Mouse (Mus musculus): Measurements from ENCODE around the gene Gm28539. TPM values are rescaled to one million over a fixed set of nuclear protein-coding genes. Genes with fewer than 3 reads are reported as not detected.
"Not testable (repeated sequence)": the region's sequence is repeated elsewhere in the genome, so short reads cannot be mapped to it uniquely, and the experiment has no call there.

Gene Gm28539
- polyA plus RNA-seq, 1 experiment from 2014 or later = not detected

DNA sequence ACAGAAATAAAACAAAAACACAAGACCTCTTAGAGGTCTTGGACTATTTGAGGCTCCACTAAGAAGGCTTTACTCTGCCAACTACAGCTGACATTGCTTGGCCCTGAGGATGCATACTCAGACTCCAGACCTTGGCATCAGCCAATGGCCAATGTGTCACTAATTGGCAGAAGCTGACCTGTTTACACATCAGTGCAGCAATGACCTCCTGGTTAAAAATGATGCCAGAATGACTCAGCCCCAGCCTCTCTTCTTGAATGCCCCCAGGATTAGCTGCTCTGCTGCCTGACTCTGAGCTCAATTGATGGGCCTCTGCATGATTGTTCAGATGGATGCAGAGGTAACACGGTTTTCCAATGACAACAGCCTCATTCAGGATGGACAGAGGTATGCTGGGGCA is 23.8 kb downstream of the Gm28539 start:
- no peak overlapping the region for H3K9ac ChIP-seq (ENCODE audit: low read length)
- H3K27ac ChIP-seq (replicated peaks in 1 of 2; ENCODE audit: control insufficient read depth in 1 of 2, insufficient read depth in 1 of 2, low read depth in 2 of 2, low read length in 2 of 2) = no peak overlapping the region
- no peaks in the 10 kb centered on the region for H3K4me1 ChIP-seq (ENCODE audit: control insufficient read depth in 2 of 2, insufficient read depth in 2 of 2, low read length in 2 of 2)
- WGBS = 57% methylated on average over 1 of the region's 1 CpGs
- ATAC-seq (ENCODE audit: insufficient number of reproducible peaks, insufficient read depth, low FRiP score, low read depth) = no peak
- H3K9me3 ChIP-seq (ENCODE audit: control insufficient read depth, low read length) = no peaks in the 10 kb centered on the region
- no peaks in the 10 kb centered on the region for H3K36me3 ChIP-seq (ENCODE audit: control insufficient read depth, insufficient read depth, low read length)
- H3K4me2 ChIP-seq (ENCODE audit: low read length) = no peak overlapping the region
- H3K4me3 ChIP-seq (ENCODE audit: control insufficient read depth in 1 of 2, insufficient read depth in 1 of 2, low read depth in 1 of 2, low read length in 2 of 2) = no peak overlapping the region
- no peaks in the 10 kb centered on the region for H3K27me3 ChIP-seq (ENCODE audit: control insufficient read depth, insufficient read depth, low read length)

DNA sequence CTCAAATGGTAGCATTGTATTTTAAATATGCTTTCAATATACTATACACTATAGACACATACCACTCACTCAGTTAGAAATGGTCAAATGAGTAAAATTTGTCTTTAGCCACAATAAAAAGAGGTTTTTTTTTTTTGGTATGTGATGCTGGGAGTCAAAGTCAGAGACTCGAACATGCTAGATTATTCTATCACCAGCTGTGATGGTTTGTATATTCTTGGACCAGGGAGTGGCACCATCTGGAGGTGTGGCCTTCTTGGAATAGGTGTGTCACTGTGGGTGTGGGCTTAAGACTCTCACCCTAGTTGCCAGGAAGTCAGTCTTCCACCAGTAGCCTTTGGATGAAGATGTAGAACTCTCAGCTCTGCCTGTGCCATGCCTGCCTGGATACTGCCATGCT is 34.1 kb downstream of the Gm28539 start:
- not testable (repeated sequence) for H3K4me1 ChIP-seq (ENCODE audit: control insufficient read depth in 2 of 2, insufficient read depth in 2 of 2, low read length in 2 of 2); H3K4me2 ChIP-seq (ENCODE audit: low read length); H3K9me3 ChIP-seq (ENCODE audit: control insufficient read depth, low read length); H3K4me3 ChIP-seq (ENCODE audit: control insufficient read depth in 1 of 2, insufficient read depth in 1 of 2, low read depth in 1 of 2, low read length in 2 of 2); ATAC-seq (ENCODE audit: insufficient number of reproducible peaks, insufficient read depth, low FRiP score, low read depth); H3K27me3 ChIP-seq (ENCODE audit: control insufficient read depth, insufficient read depth, low read length); H3K9ac ChIP-seq (ENCODE audit: low read length); H3K27ac ChIP-seq (replicated peaks in 1 of 2; ENCODE audit: control insufficient read depth in 1 of 2, insufficient read depth in 1 of 2, low read depth in 2 of 2, low read length in 2 of 2)
- WGBS = 76% methylated on average over 1 of the region's 1 CpGs
- peaks cover 45% of the 10 kb centered on the region for H3K36me3 ChIP-seq (ENCODE audit: control insufficient read depth, insufficient read depth, low read length)

DNA sequence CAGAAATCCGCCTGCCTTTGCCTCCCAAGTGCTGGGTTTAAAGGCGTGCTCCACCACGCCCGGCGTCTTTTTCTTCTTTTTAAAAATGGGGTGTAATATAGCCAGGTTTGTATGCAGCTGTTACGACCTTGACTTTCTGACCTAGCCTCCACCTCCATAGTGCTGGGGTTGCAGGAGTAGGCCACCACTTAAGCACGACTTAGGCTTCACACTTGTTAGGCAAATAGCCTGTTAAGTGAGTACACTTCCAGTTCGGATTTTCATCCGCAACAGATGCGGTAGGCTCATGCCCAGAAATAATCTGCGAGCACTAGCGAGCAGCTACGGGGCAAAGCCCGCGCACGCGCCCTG is 39.7 kb downstream of the Gm28539 start:
- Histone ChIP-seq H3K9ac (ENCODE audit: low read length) (peak overlapping the region; percentile 92), H3K4me2 (ENCODE audit: low read length) (peak overlapping the region; percentile 82), H3K27me3 (ENCODE audit: control insufficient read depth, insufficient read depth, low read length) (no peaks in the 10 kb centered on the region), H3K4me1 (ENCODE audit: control insufficient read depth in 2 of 2, insufficient read depth in 2 of 2, low read length in 2 of 2) (peaks cover 0 to 5% of the 10 kb centered on the region in 2 experiments; a peak in 2 of 4 replicates), H3K27ac (replicated peaks in 1 of 2; ENCODE audit: control insufficient read depth in 1 of 2, insufficient read depth in 1 of 2, low read depth in 2 of 2, low read length in 2 of 2) (peak overlapping the region; percentile 90 to 92), H3K9me3 (ENCODE audit: control insufficient read depth, low read length) (no peaks in the 10 kb centered on the region), H3K4me3 (ENCODE audit: control insufficient read depth in 1 of 2, insufficient read depth in 1 of 2, low read depth in 1 of 2, low read length in 2 of 2) (peak overlapping the region; percentile 88 to 94), H3K36me3 (ENCODE audit: control insufficient read depth, insufficient read depth, low read length) (peaks cover 42% of the 10 kb centered on the region)
- no peak; the same call in 1 of the 2 replicates for ATAC-seq (ENCODE audit: insufficient number of reproducible peaks, insufficient read depth, low FRiP score, low read depth)
- 1% methylated on average over 17 of the region's 17 CpGs for WGBS

DNA sequence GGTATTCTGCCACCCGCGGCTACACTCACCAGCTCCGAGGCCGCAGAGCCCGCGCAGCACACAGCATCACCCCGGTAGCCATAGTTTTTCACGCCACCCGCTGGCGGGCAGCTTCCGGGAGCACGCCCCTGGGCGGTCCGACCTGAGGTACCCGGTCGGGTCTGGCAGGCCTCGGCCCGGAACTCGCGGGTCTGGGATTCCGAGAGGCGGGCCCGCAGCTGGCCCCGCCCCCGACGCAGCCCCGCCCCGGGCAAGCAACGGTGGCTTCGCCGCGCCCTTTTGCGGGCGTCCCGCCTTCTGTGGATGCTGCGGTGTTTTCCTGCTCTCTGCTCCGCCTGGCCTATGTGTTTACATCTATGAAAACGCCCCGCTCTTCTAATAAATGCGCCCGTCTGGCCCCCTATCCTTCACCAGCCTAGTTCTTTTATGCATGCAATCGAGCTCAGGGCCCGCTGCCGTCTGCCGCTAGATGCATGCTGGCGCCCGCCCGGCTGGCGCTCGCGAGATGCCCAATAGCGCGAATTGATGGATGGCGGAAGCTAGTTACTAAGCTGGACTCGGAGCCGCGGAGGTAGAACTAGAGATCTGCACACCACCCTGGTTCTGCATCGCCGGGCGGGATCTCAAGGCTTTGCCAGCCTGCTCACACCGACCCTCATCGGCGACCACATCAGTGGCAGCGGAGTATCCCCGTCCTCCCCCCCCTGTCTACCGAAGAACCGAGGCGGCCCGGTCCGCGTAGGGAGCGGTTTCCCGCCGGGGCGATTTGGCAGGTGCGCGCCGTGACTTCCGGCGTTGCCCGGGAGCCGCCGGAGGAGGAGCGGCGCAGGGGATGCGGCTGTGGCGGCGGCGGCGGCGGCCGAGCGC is 40.3 kb downstream of the Gm28539 start, which contains the start of the genes Mrpl40 and Hira:
TSS of gene Mrpl40 (minus strand) at position 421 of the 867 bp plus-strand sequence.
TSS of gene Hira (plus strand) at position 596 of the 867 bp plus-strand sequence.
- peaks cover 41% of the 10 kb centered on the region for H3K36me3 ChIP-seq (ENCODE audit: control insufficient read depth, insufficient read depth, low read length)
- H3K9me3 ChIP-seq (ENCODE audit: control insufficient read depth, low read length) = no peaks in the 10 kb centered on the region
- no peaks in the 10 kb centered on the region for H3K27me3 ChIP-seq (ENCODE audit: control insufficient read depth, insufficient read depth, low read length)
- peak within 1 kb of the TSS; percentile 92 for H3K9ac ChIP-seq (ENCODE audit: low read length)
- peak; percentile 93 for ATAC-seq (ENCODE audit: insufficient number of reproducible peaks, insufficient read depth, low FRiP score, low read depth)
- peaks cover 0 to 5% of the 10 kb centered on the region in 2 experiments; a peak in 2 of 4 replicates for H3K4me1 ChIP-seq (ENCODE audit: control insufficient read depth in 2 of 2, insufficient read depth in 2 of 2, low read length in 2 of 2)
- under 1% methylated on average over 91 of the region's 93 CpGs for WGBS
- peak within 1 kb of the TSS; percentile 82 for H3K4me2 ChIP-seq (ENCODE audit: low read length)
- peak within 1 kb of the TSS; percentile 90 to 94 for H3K27ac ChIP-seq (replicated peaks in 1 of 2; ENCODE audit: control insufficient read depth in 1 of 2, insufficient read depth in 1 of 2, low read depth in 2 of 2, low read length in 2 of 2)
- peak within 1 kb of the TSS; percentile 88 to 94 for H3K4me3 ChIP-seq (ENCODE audit: control insufficient read depth in 1 of 2, insufficient read depth in 1 of 2, low read depth in 1 of 2, low read length in 2 of 2)

DNA sequence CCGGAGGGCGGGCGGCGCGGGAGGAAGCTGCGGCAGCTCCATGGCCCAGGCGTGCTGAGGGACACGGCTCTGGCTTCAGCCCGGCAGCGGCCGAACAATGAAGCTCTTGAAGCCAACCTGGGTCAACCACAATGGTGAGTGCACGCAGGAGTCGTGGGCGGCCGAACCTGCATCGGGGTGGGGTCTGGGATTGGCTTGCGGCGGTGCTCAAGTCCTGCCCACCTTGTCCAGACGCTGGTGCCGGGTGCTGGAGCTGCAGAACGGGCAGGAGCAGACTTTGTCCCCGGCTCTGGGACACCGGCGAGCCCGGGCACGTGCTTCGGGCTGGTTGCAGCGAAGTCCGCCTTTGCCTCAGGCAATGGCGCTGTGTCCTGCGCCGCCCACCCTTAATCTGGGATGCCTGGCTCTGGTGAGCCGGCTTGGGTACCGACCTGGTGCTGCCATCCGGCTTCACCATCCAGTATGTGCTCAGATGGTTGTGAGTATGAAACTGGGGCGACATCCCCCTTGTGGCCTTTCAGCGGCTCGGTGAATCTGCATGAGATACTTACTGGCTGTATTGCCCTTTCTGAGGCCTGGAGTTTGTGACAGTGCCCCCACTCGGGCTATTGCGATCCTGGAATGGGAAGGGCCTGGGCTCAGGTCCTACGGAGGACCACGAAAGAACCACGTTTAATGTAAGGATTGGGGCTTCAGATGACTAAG is 41.2 kb downstream of the Gm28539 start:
- H3K9ac ChIP-seq (ENCODE audit: low read length) = peak overlapping the region; percentile 92
- H3K4me3 ChIP-seq (ENCODE audit: control insufficient read depth in 1 of 2, insufficient read depth in 1 of 2, low read depth in 1 of 2, low read length in 2 of 2) = peak overlapping the region; percentile 88 to 94
- peaks cover 32% of the 10 kb centered on the region for H3K36me3 ChIP-seq (ENCODE audit: control insufficient read depth, insufficient read depth, low read length)
- H3K9me3 ChIP-seq (ENCODE audit: control insufficient read depth, low read length) = no peaks in the 10 kb centered on the region
- peak; percentile 11 for ATAC-seq (ENCODE audit: insufficient number of reproducible peaks, insufficient read depth, low FRiP score, low read depth)
- H3K4me2 ChIP-seq (ENCODE audit: low read length) = peak overlapping the region; percentile 82
- H3K4me1 ChIP-seq (ENCODE audit: control insufficient read depth in 2 of 2, insufficient read depth in 2 of 2, low read length in 2 of 2) = peaks cover 0 to 5% of the 10 kb centered on the region in 2 experiments; a peak in 2 of 4 replicates
- under 1% methylated on average over 43 of the region's 43 CpGs for WGBS
- H3K27me3 ChIP-seq (ENCODE audit: control insufficient read depth, insufficient read depth, low read length) = no peaks in the 10 kb centered on the region
- peak overlapping the region; percentile 90 to 94 for H3K27ac ChIP-seq (replicated peaks in 1 of 2; ENCODE audit: control insufficient read depth in 1 of 2, insufficient read depth in 1 of 2, low read depth in 2 of 2, low read length in 2 of 2)

DNA sequence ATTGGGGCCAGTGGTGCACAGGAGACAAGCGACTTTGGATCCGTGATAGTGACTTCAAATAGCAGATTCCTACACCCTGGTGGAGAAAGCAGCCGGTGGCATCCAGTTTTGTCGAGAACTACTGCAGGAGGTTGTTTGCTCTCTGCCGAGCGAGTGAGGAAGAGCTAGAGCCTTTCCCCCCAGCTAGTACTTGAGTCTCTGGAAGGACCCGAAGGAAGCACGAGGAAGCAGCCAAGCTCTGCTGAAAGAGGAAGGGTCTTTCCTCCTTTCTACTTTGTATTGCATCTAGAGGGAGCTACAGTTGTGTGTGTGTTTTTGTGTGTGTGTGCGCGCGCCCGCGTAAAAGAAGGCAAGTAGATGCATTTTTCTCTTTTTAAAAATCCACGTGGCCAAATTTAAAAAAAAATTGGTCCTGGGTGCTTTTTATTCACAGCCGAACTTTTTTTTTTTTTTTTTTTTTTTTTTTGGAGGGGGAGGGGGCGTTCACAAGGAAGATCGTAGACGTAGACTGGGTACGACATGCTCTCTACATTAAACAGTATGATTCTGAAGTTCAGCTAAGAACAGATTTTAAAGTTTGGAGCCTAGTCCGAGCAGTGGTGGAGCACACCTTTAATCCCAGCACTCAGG is 41.8 kb downstream of the Gm28539 start:
- Histone ChIP-seq H3K4me2 (ENCODE audit: low read length) (peak overlapping the region; percentile 82), H3K4me1 (ENCODE audit: control insufficient read depth in 2 of 2, insufficient read depth in 2 of 2, low read length in 2 of 2) (peaks cover 0 to 5% of the 10 kb centered on the region in 2 experiments; a peak in 2 of 4 replicates), H3K9ac (ENCODE audit: low read length) (peak overlapping the region; percentile 92), H3K4me3 (ENCODE audit: control insufficient read depth in 1 of 2, insufficient read depth in 1 of 2, low read depth in 1 of 2, low read length in 2 of 2) (peak overlapping the region; percentile 88 to 94), H3K9me3 (ENCODE audit: control insufficient read depth, low read length) (no peaks in the 10 kb centered on the region), H3K27ac (replicated peaks in 1 of 2; ENCODE audit: control insufficient read depth in 1 of 2, insufficient read depth in 1 of 2, low read depth in 2 of 2, low read length in 2 of 2) (peak overlapping the region; percentile 90 to 94), H3K36me3 (ENCODE audit: control insufficient read depth, insufficient read depth, low read length) (peaks cover 26% of the 10 kb centered on the region), H3K27me3 (ENCODE audit: control insufficient read depth, insufficient read depth, low read length) (no peaks in the 10 kb centered on the region)
- ATAC-seq (ENCODE audit: insufficient number of reproducible peaks, insufficient read depth, low FRiP score, low read depth) = no peak
- 28% methylated on average over 20 of the region's 20 CpGs for WGBS

DNA sequence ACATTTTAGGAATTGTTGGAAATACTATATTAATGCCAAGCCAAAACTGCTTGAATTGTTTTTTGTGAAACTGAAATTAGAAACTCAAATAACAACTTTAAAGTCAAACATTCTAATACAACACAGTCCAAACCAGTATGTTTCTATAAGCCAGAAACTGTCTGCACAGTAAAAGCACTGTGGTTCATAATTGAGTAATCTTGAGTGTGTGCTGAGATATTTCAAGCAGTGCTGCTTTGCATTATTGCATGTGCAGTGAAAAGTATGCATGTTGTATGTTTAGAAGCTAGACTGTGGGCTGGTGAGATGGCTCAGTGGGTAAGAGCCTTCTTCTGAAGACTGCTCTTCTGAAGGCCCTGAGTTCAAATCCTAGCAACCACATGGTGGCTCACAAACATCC is 47.7 kb downstream of the Gm28539 start:
- Histone ChIP-seq H3K9me3 (ENCODE audit: control insufficient read depth, low read length) (no peaks in the 10 kb centered on the region), H3K4me3 (ENCODE audit: control insufficient read depth in 1 of 2, insufficient read depth in 1 of 2, low read depth in 1 of 2, low read length in 2 of 2) (no peak overlapping the region), H3K9ac (ENCODE audit: low read length) (no peak overlapping the region), H3K36me3 (ENCODE audit: control insufficient read depth, insufficient read depth, low read length) (peaks cover 9% of the 10 kb centered on the region; the same call in 1 of the 2 replicates), H3K4me2 (ENCODE audit: low read length) (no peak overlapping the region), H3K27me3 (ENCODE audit: control insufficient read depth, insufficient read depth, low read length) (no peaks in the 10 kb centered on the region), H3K27ac (replicated peaks in 1 of 2; ENCODE audit: control insufficient read depth in 1 of 2, insufficient read depth in 1 of 2, low read depth in 2 of 2, low read length in 2 of 2) (no peak overlapping the region), H3K4me1 (ENCODE audit: control insufficient read depth in 2 of 2, insufficient read depth in 2 of 2, low read length in 2 of 2) (peaks cover 0 to 8% of the 10 kb centered on the region in 2 experiments; a peak in 1 of 4 replicates)
- no peak for ATAC-seq (ENCODE audit: insufficient number of reproducible peaks, insufficient read depth, low FRiP score, low read depth)
